Mouse (Mus musculus): Measurements from ENCODE around the gene Tesc.

- no peak for TF ChIP-seq BHLHE40 (IDR thresholded peaks at IDR 0.05; ENCODE audit: low read depth, low read length)
- TF ChIP-seq EP300 (IDR thresholded peaks at IDR 0.05; ENCODE audit: low read length) = no peak
- TF ChIP-seq POLR2A (IDR thresholded peaks at IDR 0.05; ENCODE audit: low read depth, low read length) = no peak
- no peak for TF ChIP-seq MAX (IDR thresholded peaks at IDR 0.05; ENCODE audit: low read length)
- TF ChIP-seq CTCF (conservative IDR thresholded peaks at IDR 0.05 in 1 of 2, IDR thresholded peaks at IDR 0.05 in 1 of 2; ENCODE audit: low read depth in 2 of 2, low read length in 2 of 2) = no peak
- no peak for TF ChIP-seq SIN3A (IDR thresholded peaks at IDR 0.05; ENCODE audit: low read length)
- TF ChIP-seq E2F4 (IDR thresholded peaks at IDR 0.05; ENCODE audit: insufficient replicate concordance, low read depth, low read length) = no peak
- no peak for TF ChIP-seq JUND (conservative IDR thresholded peaks at IDR 0.05; ENCODE audit: low read depth, low read length)
- TF ChIP-seq ZNF384 (IDR thresholded peaks at IDR 0.05; ENCODE audit: low read depth, low read length) = no peak
- no peak for TF ChIP-seq MEF2A (IDR thresholded peaks at IDR 0.05; ENCODE audit: borderline replicate concordance, low read depth, low read length)
- no peak for TF ChIP-seq NRF1 (IDR thresholded peaks at IDR 0.05; ENCODE audit: low read depth, low read length)
- TF ChIP-seq MAZ (IDR thresholded peaks at IDR 0.05; ENCODE audit: low read depth, low read length) = no peak
- no peak for TF ChIP-seq ZKSCAN1 (IDR thresholded peaks at IDR 0.05; ENCODE audit: borderline replicate concordance, low read depth, low read length)
- TF ChIP-seq HCFC1 (IDR thresholded peaks at IDR 0.05; ENCODE audit: low read depth, low read length) = no peak
Observed at GRCm38 (mm10) chr5:117999584-117999983, 28.0 kb upstream of the Tesc start.

Data from CH12.LX (cell line).